In the genomic region with DNA sequence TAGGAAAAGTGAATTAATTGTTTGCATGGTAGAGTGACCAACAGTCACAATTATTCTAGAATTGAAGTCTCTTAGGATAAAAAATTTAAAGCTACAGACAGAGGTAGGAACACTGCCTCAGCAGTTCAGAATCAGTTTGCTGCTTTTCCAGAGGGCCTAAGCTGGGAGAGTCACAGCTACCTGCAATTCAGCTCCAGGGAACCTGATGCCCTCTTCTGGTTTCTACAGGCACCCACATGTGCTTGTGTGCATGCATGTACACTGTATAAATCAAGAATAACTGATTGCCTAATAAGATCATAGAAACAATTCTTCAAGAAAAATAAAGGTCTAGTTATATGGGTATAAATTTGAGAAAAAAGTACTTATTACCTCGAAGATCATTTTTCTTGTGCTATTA, we compare ENCODE assay signal across 10 mouse cellular contexts.
DNase-seq lines count a peak whose midpoint lies in the region; ATAC-seq lines count a peak whose summit lies in the region.
"Had no signal": no experiment of that assay in that cellular context is flagged by ENCODE, and none has a peak within 500 bp of the region (broad histone marks: within the 10 kb centered on the region; RNA-seq: fewer than 3 reads in every experiment).

No protein-coding gene starts in this region.

- H3K9ac ChIP-seq in kidney, embryonic 16.5 days (replicated peaks; ENCODE audit: low read length), result no peak overlapping the region
- H3K9ac ChIP-seq in neural tube, embryonic 11.5 days (ENCODE audit: low read length), result no peak overlapping the region

- 78% methylated on average over 1 of the region's 1 CpGs for WGBS in kidney, embryonic 16.5 days
- WGBS in neural tube, embryonic 11.5 days, result 77% methylated on average over 1 of the region's 1 CpGs

- DNase-seq in cerebellum, adult 18-20 months, result peak; percentile 8 to 25
- no peak for DNase-seq in cerebellum, postnatal 4 days (ENCODE audit: low spot score in 2 of 2)
- DNase-seq in kidney, adult 18-20 months, result peak; percentile 3
- DNase-seq in neural tube, embryonic 11.5 days (ENCODE audit: low spot score), result peak; percentile 10
- no peak for DNase-seq in neural tube, embryonic 10.5 days (ENCODE audit: extremely low spot score, low spot score)
- DNase-seq in Muller cell, postnatal 12 days (ENCODE audit: inconsistent ontology term), result no peak
- no peak for DNase-seq in heart, postnatal 10 days
- DNase-seq: B cell, adult 2 months had no signal

- no peaks in the 10 kb centered on the region for H3K4me1 ChIP-seq in kidney, embryonic 16.5 days (ENCODE audit: insufficient read depth, low read length)
- H3K4me1 ChIP-seq in neural tube, embryonic 11.5 days (ENCODE audit: control insufficient read depth, insufficient read depth, low read length), result no peaks in the 10 kb centered on the region

- no peak overlapping the region for H3K27ac ChIP-seq in kidney, embryonic 16.5 days (ENCODE audit: low read length)
- H3K27ac ChIP-seq in neural tube, embryonic 11.5 days (ENCODE audit: low read depth, low read length), result no peak overlapping the region
- H3K27ac ChIP-seq: macrophage had no signal

- no peak overlapping the region for H3K4me2 ChIP-seq in kidney, embryonic 16.5 days (replicated peaks; ENCODE audit: low read depth, low read length)
- no peak overlapping the region for H3K4me2 ChIP-seq in neural tube, embryonic 11.5 days (ENCODE audit: low read depth)

- ATAC-seq in kidney, embryonic 16.5 days (ENCODE audit: low FRiP score, low TSS enrichment), result no peak
- ATAC-seq in neural tube, embryonic 11.5 days (ENCODE audit: insufficient read depth, low FRiP score, low TSS enrichment), result no peak

- H3K4me3 ChIP-seq in kidney, embryonic 16.5 days (ENCODE audit: low read length), result no peak overlapping the region
- H3K4me3 ChIP-seq in neural tube, embryonic 11.5 days (ENCODE audit: low read depth, low read length), result no peak overlapping the region

- intact Hi-C loops in heart, postnatal 10 days (cut with DNase I), result loop anchor here (5.0 kb wide), 1 partner anchor 84 kb away; no protein-coding TSS in a partner anchor

- no peaks in the 10 kb centered on the region for H3K9me3 ChIP-seq in kidney, embryonic 16.5 days (ENCODE audit: low read length)
- H3K9me3 ChIP-seq in neural tube, embryonic 11.5 days (ENCODE audit: control insufficient read depth, low read length), result no peaks in the 10 kb centered on the region

- H3K27me3 ChIP-seq in kidney, embryonic 16.5 days (ENCODE audit: insufficient read depth, low read length), result no peaks in the 10 kb centered on the region
- no peaks in the 10 kb centered on the region for H3K27me3 ChIP-seq in neural tube, embryonic 11.5 days (ENCODE audit: control insufficient read depth, insufficient read depth, low read length)

- H3K36me3 ChIP-seq in kidney, embryonic 16.5 days (ENCODE audit: insufficient read depth, low read length), result no peaks in the 10 kb centered on the region
- H3K36me3 ChIP-seq in neural tube, embryonic 11.5 days (ENCODE audit: control insufficient read depth, insufficient read depth, low read length), result no peaks in the 10 kb centered on the region

Comparison
In these comparisons a context has a peak if more than half of its experiments do, and no peak if none do; other contexts are left out.
1. DNase-seq: peak in cerebellum, adult 18-20 months (2 of 2), kidney, adult 18-20 months (single experiment) and neural tube, embryonic 11.5 days (single experiment); none in cerebellum, postnatal 4 days (0 of 2), neural tube, embryonic 10.5 days (single experiment), Muller cell, postnatal 12 days (single experiment) and heart, postnatal 10 days (0 of 2).